Mouse (Mus musculus): ENCODE data around the gene Clcf1. TPM values are rescaled to one million over a fixed set of nuclear protein-coding genes. Genes with fewer than 3 reads are reported as not detected.

Clcf1 gene
- polyA plus RNA-seq, 1 experiment from 2014 or later: 0.31 TPM

DNA sequence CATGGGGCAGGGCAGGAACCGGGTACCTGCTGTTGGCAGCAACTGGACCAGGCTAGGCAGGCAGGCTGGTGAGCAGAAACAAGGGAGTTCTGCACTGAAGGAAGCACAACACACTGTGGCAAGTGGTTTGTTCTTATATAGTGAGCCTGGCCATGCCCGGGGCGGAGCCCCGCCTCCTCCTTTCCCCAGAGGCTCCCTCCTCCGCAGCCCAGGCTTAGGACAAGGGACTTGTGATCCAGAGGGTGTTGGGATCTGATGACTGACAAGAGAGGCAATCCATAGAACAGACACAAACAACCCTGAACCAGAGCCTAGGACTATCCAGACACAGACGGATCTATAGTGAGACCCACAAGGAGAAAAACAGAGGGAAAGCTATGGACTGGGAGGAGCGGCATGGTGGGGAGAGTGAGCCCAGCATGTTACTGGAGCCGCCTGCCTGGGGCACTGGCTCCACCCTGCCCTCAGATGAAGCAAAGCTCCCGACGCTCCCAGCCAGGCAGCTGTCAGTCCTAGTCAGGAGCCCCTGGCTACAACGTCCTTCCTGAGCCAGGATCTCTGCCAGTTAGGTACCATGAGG, 38.6 kb upstream of the Clcf1 start, which contains the start of gene Carns1:
TSS of gene Carns1 (minus strand) at position 112 of the 580 bp plus-strand sequence.
- Histone ChIP-seq H3K4me1 (ENCODE audit: control insufficient read depth, insufficient read depth, low read length) (peaks cover 8% of the 10 kb centered on the region), H3K27ac (ENCODE audit: low read depth, low read length) (no peak within 1 kb of the TSS), H3K4me2 (peak within 1 kb of the TSS; percentile 37), H3K9ac (ENCODE audit: low read length) (peak within 1 kb of the TSS; percentile 48), H3K9me3 (ENCODE audit: control insufficient read depth, low read length) (no peaks in the 10 kb centered on the region), H3K4me3 (ENCODE audit: low read depth, low read length) (0 out of 2 replicates have a peak within 1 kb of the TSS, but pooled peaks have one; percentile 9), H3K36me3 (ENCODE audit: control insufficient read depth, insufficient read depth, low read length) (no peaks in the 10 kb centered on the region), H3K27me3 (ENCODE audit: control insufficient read depth, insufficient read depth, low read length) (no peaks in the 10 kb centered on the region)
- DNase-seq (ENCODE audit: low spot score, missing footprints): peak; percentile 86
- peak; percentile 75; the same call in 1 of the 2 replicates for ATAC-seq (ENCODE audit: low FRiP score)
- 1% methylated on average over 11 of the region's 11 CpGs for WGBS

- Histone ChIP-seq H3K27ac (ENCODE audit: low read depth, low read length) (no peak overlapping the region), H3K4me1 (ENCODE audit: control insufficient read depth, insufficient read depth, low read length) (peaks cover 5% of the 10 kb centered on the region), H3K4me3 (ENCODE audit: low read depth, low read length) (no peak overlapping the region), H3K9ac (ENCODE audit: low read length) (no peak overlapping the region), H3K9me3 (ENCODE audit: control insufficient read depth, low read length) (no peaks in the 10 kb centered on the region), H3K4me2 (no peak overlapping the region), H3K27me3 (ENCODE audit: control insufficient read depth, insufficient read depth, low read length) (no peaks in the 10 kb centered on the region), H3K36me3 (ENCODE audit: control insufficient read depth, insufficient read depth, low read length) (no peaks in the 10 kb centered on the region)
- no peak for ATAC-seq (ENCODE audit: low FRiP score)
- WGBS: 87% methylated on average over 7 of the region's 7 CpGs
- no peak for DNase-seq (ENCODE audit: low spot score, missing footprints)
These were observed 33.6 kb upstream of the Clcf1 start for GRCm38 (mm10) chr19:4180411-4180810.

DNA sequence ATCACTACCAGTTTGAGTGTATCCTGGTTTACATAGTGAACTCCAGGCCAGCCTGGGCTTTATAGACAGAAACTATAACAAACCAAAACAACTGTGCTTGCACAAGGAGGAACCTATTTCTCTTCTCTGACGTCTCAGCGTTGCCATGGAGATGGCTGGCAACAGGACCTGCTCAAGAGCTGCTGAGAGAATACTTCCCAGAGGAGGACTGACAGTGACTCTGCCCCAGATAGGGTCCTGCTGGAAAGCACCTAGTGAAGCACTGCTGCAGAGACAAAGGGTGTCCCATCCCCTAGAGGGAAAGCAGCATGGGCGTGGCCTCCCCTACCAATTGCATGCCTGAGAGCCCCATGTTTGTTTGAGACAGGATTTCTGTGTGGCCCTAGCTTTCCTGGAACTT, 32.1 kb upstream of the Clcf1 start:
- Histone ChIP-seq H3K4me2 (no peak overlapping the region), H3K9ac (ENCODE audit: low read length) (no peak overlapping the region), H3K9me3 (ENCODE audit: control insufficient read depth, low read length) (no peaks in the 10 kb centered on the region), H3K4me3 (ENCODE audit: low read depth, low read length) (no peak overlapping the region), H3K27me3 (ENCODE audit: control insufficient read depth, insufficient read depth, low read length) (no peaks in the 10 kb centered on the region), H3K27ac (ENCODE audit: low read depth, low read length) (no peak overlapping the region), H3K4me1 (ENCODE audit: control insufficient read depth, insufficient read depth, low read length) (no peaks in the 10 kb centered on the region), H3K36me3 (ENCODE audit: control insufficient read depth, insufficient read depth, low read length) (no peaks in the 10 kb centered on the region)
- DNase-seq (ENCODE audit: low spot score, missing footprints) (no peak), ATAC-seq (ENCODE audit: low FRiP score) (no peak)
- WGBS: 47% methylated on average over 3 of the region's 3 CpGs

DNA sequence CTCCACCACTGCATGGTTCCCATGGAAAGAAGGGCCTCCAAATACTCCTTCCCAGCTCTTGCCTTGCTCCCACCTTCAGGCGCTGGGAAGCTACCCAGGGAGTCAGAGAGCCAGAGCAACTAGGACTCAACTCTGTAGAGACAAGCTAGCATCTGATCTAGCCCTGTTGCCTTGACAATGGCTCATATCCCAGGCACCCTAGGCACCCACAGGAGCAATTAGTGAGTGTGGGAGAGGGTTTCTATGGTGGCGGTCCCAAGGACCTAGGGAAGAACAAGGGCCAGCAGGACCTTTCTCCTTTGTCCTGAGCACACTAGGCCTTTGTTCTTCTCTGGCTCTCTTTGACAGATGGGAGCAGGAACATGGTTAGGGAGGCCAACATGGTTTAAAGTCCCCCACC, 30.3 kb upstream of the Clcf1 start:
- H3K4me1 ChIP-seq (ENCODE audit: control insufficient read depth, insufficient read depth, low read length): no peaks in the 10 kb centered on the region
- no peak overlapping the region for H3K27ac ChIP-seq (ENCODE audit: low read depth, low read length)
- H3K4me3 ChIP-seq (ENCODE audit: low read depth, low read length): no peak overlapping the region
- no peaks in the 10 kb centered on the region for H3K9me3 ChIP-seq (ENCODE audit: control insufficient read depth, low read length)
- DNase-seq (ENCODE audit: low spot score, missing footprints) (no peak), ATAC-seq (ENCODE audit: low FRiP score) (no peak)
- no peak overlapping the region for H3K9ac ChIP-seq (ENCODE audit: low read length)
- H3K36me3 ChIP-seq (ENCODE audit: control insufficient read depth, insufficient read depth, low read length): no peaks in the 10 kb centered on the region
- 87% methylated on average over 2 of the region's 2 CpGs for WGBS
- H3K4me2 ChIP-seq: no peak overlapping the region
- H3K27me3 ChIP-seq (ENCODE audit: control insufficient read depth, insufficient read depth, low read length): no peaks in the 10 kb centered on the region

DNA sequence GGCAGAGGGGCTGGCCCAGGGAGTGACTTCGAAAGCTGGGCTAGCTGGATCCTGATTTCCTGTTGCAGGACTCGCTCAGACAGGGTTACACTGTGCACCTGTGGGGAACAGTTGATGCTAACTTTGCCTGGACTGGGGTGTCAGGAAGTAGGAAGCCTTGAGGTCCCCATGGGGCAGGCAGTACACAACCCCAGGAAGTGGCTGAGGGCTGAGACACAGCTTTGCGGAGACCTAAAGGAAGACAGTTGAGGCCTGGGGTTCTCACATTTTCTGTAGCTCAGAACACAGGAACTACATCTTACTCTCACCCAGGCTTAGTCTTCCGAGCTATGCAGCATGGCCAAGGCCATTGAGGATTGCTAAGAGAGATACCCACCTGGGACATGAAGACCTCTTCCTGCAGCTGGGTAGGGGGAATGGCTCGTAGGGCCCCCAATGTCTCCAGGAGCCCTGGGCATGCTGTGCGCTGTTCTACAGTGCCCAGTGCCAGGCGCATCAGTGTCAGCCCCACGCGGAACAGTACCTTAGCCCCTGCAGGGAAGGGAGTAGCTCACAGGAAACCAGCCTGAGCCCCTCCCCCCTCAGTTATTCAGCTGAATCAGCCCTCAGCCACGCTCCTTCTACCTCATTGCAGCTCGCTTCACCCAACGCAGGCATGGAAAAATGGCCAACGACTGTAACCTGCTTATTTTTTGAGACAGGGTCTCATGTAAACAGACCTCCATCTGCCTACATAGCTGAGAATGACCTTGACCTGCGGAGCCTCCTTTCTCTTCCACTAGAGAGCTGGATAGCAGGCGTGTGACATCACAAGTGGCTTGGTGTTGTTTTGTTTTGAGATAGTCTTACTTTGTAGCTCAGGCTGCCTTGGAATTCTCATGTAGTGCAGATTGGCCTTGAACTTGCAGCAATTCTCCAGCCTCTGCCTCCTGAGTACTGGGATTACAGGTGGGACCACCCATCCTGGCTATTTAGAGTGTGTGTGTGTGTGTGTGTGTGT, 28.8 kb upstream of the Clcf1 start:
- ATAC-seq (ENCODE audit: low FRiP score): no peak
- 66% methylated on average over 15 of the region's 15 CpGs for WGBS
- H3K27me3 ChIP-seq (ENCODE audit: control insufficient read depth, insufficient read depth, low read length): no peaks in the 10 kb centered on the region
- no peaks in the 10 kb centered on the region for H3K4me1 ChIP-seq (ENCODE audit: control insufficient read depth, insufficient read depth, low read length)
- no peak for DNase-seq (ENCODE audit: low spot score, missing footprints)
- no peaks in the 10 kb centered on the region for H3K36me3 ChIP-seq (ENCODE audit: control insufficient read depth, insufficient read depth, low read length)
- no peak overlapping the region for H3K27ac ChIP-seq (ENCODE audit: low read depth, low read length)
- no peak overlapping the region for H3K9ac ChIP-seq (ENCODE audit: low read length)
- H3K4me3 ChIP-seq (ENCODE audit: low read depth, low read length): no peak overlapping the region
- no peak overlapping the region for H3K4me2 ChIP-seq
- H3K9me3 ChIP-seq (ENCODE audit: control insufficient read depth, low read length): no peaks in the 10 kb centered on the region

DNA sequence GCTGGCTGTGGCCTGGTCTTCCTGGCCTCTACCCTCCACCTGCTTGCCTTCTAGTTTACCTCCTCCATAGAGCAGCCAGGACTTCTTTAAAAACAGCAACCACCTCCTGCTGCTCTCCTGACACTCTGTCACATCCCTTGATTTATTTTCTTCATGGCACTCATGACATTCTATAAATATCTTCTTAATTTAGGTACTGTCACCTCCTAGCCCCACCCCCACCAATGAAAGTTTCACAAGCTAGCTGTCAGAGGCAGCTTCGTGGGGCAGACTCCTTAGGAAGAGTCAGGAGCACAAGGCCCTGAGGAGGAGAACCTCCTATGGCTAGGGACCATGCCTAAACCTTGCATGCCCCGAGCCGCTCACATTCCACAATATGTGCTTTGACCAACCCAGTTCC, 26.7 kb upstream of the Clcf1 start:
- no peaks in the 10 kb centered on the region for H3K9me3 ChIP-seq (ENCODE audit: control insufficient read depth, low read length)
- ATAC-seq (ENCODE audit: low FRiP score): no peak
- 80% methylated on average over 3 of the region's 3 CpGs for WGBS
- no peak for DNase-seq (ENCODE audit: low spot score, missing footprints)
- no peak overlapping the region for H3K27ac ChIP-seq (ENCODE audit: low read depth, low read length)
- H3K9ac ChIP-seq (ENCODE audit: low read length): no peak overlapping the region
- no peak overlapping the region for H3K4me3 ChIP-seq (ENCODE audit: low read depth, low read length)
- no peak overlapping the region for H3K4me2 ChIP-seq
- H3K27me3 ChIP-seq (ENCODE audit: control insufficient read depth, insufficient read depth, low read length): no peaks in the 10 kb centered on the region
- H3K36me3 ChIP-seq (ENCODE audit: control insufficient read depth, insufficient read depth, low read length): no peaks in the 10 kb centered on the region
- H3K4me1 ChIP-seq (ENCODE audit: control insufficient read depth, insufficient read depth, low read length): peaks cover 2% of the 10 kb centered on the region; the same call in 1 of the 2 replicates

DNA sequence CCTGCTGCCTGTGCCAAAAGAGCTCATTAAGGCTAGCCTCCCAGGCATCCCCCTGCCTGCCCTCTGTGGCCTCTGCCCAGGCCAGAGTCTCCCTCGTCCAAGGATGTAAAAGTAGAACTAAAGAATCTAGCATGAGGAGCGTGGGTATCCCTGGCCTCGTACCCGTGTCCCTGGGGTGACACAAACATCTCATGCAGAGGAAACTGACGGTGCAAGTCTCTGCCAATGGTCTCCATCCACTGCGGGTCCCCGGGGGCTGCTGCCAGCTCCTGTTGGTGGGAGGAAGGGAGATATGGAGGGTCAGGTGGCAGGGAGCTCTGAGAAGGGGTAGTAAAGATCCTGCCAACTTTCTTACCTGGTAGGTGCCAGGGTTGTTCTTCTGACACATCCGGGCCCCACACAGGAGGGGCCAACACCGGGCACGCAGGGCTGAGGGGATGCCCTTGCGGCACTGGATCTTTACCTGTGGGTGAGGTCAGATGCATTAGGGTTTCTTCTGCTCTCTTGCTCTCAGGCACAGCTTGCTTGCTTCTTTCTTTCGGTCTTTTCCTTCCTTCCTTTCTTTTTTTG, 24.9 kb upstream of the Clcf1 start:
- Histone ChIP-seq H3K4me2 (no peak overlapping the region), H3K27ac (ENCODE audit: low read depth, low read length) (no peak overlapping the region), H3K9me3 (ENCODE audit: control insufficient read depth, low read length) (no peaks in the 10 kb centered on the region), H3K4me1 (ENCODE audit: control insufficient read depth, insufficient read depth, low read length) (peaks cover 12% of the 10 kb centered on the region), H3K27me3 (ENCODE audit: control insufficient read depth, insufficient read depth, low read length) (no peaks in the 10 kb centered on the region), H3K4me3 (ENCODE audit: low read depth, low read length) (no peak overlapping the region), H3K9ac (ENCODE audit: low read length) (no peak overlapping the region), H3K36me3 (ENCODE audit: control insufficient read depth, insufficient read depth, low read length) (peaks cover 2% of the 10 kb centered on the region; the same call in 1 of the 2 replicates)
- 85% methylated on average over 12 of the region's 12 CpGs for WGBS
- ATAC-seq (ENCODE audit: low FRiP score) (no peak), DNase-seq (ENCODE audit: low spot score, missing footprints) (no peak)

GRCm38 (mm10) chr19:4190831-4191334, 23.2 kb upstream of the Clcf1 start, which contains the start of gene Tbc1d10c:
TSS of gene Tbc1d10c (minus strand) at chr19:4191284.
- Histone ChIP-seq H3K4me2 (peak within 1 kb of the TSS; percentile 91), H3K27ac (ENCODE audit: low read depth, low read length) (peak within 1 kb of the TSS; percentile 68), H3K9me3 (ENCODE audit: control insufficient read depth, low read length) (no peaks in the 10 kb centered on the region), H3K4me3 (ENCODE audit: low read depth, low read length) (peak within 1 kb of the TSS; percentile 97), H3K36me3 (ENCODE audit: control insufficient read depth, insufficient read depth, low read length) (peaks cover 11% of the 10 kb centered on the region), H3K9ac (ENCODE audit: low read length) (peak within 1 kb of the TSS; percentile 98), H3K27me3 (ENCODE audit: control insufficient read depth, insufficient read depth, low read length) (no peaks in the 10 kb centered on the region), H3K4me1 (ENCODE audit: control insufficient read depth, insufficient read depth, low read length) (peaks cover 12% of the 10 kb centered on the region)
- 65% methylated on average over 4 of the region's 4 CpGs for WGBS
- ATAC-seq (ENCODE audit: low FRiP score) (no peak), DNase-seq (ENCODE audit: low spot score, missing footprints) (no peak)

Measured in midbrain, embryonic 11.5 days (tissue).